9 mouse cellular contexts compared by ENCODE assay signal in the genomic region with DNA sequence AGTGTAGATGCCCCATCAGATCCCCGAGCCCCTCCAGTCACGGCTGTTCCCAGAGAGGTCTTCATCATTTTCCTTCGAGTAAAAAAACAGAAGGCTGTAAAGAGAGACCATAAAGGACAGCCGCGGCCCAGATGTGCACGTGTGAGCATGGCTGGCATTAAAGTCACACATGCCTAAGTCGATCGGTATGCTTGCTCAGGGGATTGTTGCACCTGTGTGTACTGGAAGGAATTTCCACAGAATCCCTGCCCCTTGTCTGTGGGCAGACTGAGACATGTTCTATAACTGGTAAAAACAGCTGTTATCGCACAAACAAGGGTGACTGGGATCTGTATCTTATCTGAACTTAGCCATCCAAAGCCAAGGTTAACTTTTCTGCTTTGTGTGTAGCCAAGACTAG.
"Had no signal": no experiment of that assay in that cellular context is flagged by ENCODE, and none has a peak within 500 bp of the region (broad histone marks: within the 10 kb centered on the region; RNA-seq: fewer than 3 reads in every experiment).

No protein-coding gene starts in this region.

- H3K27me3 ChIP-seq: liver, embryonic 13.5 days; midbrain, embryonic 12.5 days; neural tube, embryonic 15.5 days had no signal

- H3K9me3 ChIP-seq: liver, embryonic 13.5 days; midbrain, embryonic 12.5 days; neural tube, embryonic 15.5 days had no signal

- H3K27ac ChIP-seq: left cerebral cortex, adult 2 months; liver, embryonic 13.5 days; midbrain, embryonic 12.5 days; neural tube, embryonic 15.5 days had no signal

- H3K9ac ChIP-seq: liver, embryonic 13.5 days; midbrain, embryonic 12.5 days; neural tube, embryonic 15.5 days had no signal

- H3K4me2 ChIP-seq: liver, embryonic 13.5 days; midbrain, embryonic 12.5 days; neural tube, embryonic 15.5 days had no signal

- DNase-seq: kidney, adult 8-10 months; kidney, postnatal 25 days; liver; liver, embryonic 13.5 days; lung, adult 18-20 months; thymus, postnatal 36 days had no signal

- H3K4me3 ChIP-seq: left cerebral cortex, adult 2 months; liver, embryonic 13.5 days; midbrain, embryonic 12.5 days; neural tube, embryonic 15.5 days had no signal

- H3K4me1 ChIP-seq: liver, embryonic 13.5 days; midbrain, embryonic 12.5 days had no signal
